Mouse (Mus musculus): ENCODE measurements around the gene Pdlim7. TPM values are rescaled to one million over a fixed set of nuclear protein-coding genes. Genes with fewer than 3 reads are reported as not detected.

Pdlim7 gene
- polyA plus RNA-seq, 1 experiment from 2014 or later: 124 TPM

GRCm38 (mm10) chr13:55449679-55450441 is 63.6 kb downstream of the Pdlim7 start:
- H3K27ac ChIP-seq (replicated peaks; ENCODE audit: low read depth, low read length): no peak overlapping the region
- H3K4me3 ChIP-seq (ENCODE audit: low read depth, low read length): no peak overlapping the region
- no peak overlapping the region for H3K9ac ChIP-seq (replicated peaks; ENCODE audit: low read length)
- 88% methylated on average over 16 of the region's 17 CpGs for WGBS
- peaks cover 14% of the 10 kb centered on the region for H3K36me3 ChIP-seq (replicated peaks; ENCODE audit: control insufficient read depth, insufficient read depth, low read depth, low read length)
- H3K27me3 ChIP-seq (ENCODE audit: control insufficient read depth, insufficient read depth, low read length): no peaks in the 10 kb centered on the region
- DNase-seq (ENCODE audit: low spot score) (no peak), ATAC-seq (replicated peaks; ENCODE audit: insufficient number of reproducible peaks, low FRiP score, low TSS enrichment, low read depth) (no peak)
- H3K4me1 ChIP-seq (ENCODE audit: control insufficient read depth, insufficient read depth, low read length): peaks cover 10% of the 10 kb centered on the region
- H3K9me3 ChIP-seq (replicated peaks; ENCODE audit: control insufficient read depth, low read length): no peaks in the 10 kb centered on the region
- no peak overlapping the region for H3K4me2 ChIP-seq (ENCODE audit: low read depth, low read length)

- H3K9ac ChIP-seq (replicated peaks; ENCODE audit: low read length): no peak overlapping the region
These were observed 64.3 kb downstream of the Pdlim7 start for GRCm38 (mm10) chr13:55449205-55449604.

GRCm38 (mm10) chr13:55448131-55448530 is 65.3 kb downstream of the Pdlim7 start:
- Histone ChIP-seq H3K4me1 (ENCODE audit: control insufficient read depth, insufficient read depth, low read length) (peaks cover 10% of the 10 kb centered on the region), H3K4me2 (ENCODE audit: low read depth, low read length) (no peak overlapping the region), H3K36me3 (replicated peaks; ENCODE audit: control insufficient read depth, insufficient read depth, low read depth, low read length) (peaks cover 9% of the 10 kb centered on the region), H3K9me3 (replicated peaks; ENCODE audit: control insufficient read depth, low read length) (no peaks in the 10 kb centered on the region), H3K27ac (replicated peaks; ENCODE audit: low read depth, low read length) (no peak overlapping the region), H3K4me3 (ENCODE audit: low read depth, low read length) (no peak overlapping the region), H3K9ac (replicated peaks; ENCODE audit: low read length) (no peak overlapping the region), H3K27me3 (ENCODE audit: control insufficient read depth, insufficient read depth, low read length) (no peaks in the 10 kb centered on the region)
- DNase-seq (ENCODE audit: low spot score) (no peak), ATAC-seq (replicated peaks; ENCODE audit: insufficient number of reproducible peaks, low FRiP score, low TSS enrichment, low read depth) (no peak)
- 90% methylated on average over 5 of the region's 5 CpGs for WGBS

More at GRCm38 (mm10) chr13:55449205-55449604, 64.3 kb downstream of the Pdlim7 start:
- no peak for ATAC-seq (replicated peaks; ENCODE audit: insufficient number of reproducible peaks, low FRiP score, low TSS enrichment, low read depth)
- 96% methylated on average over 9 of the region's 9 CpGs for WGBS
- no peak overlapping the region for H3K4me2 ChIP-seq (ENCODE audit: low read depth, low read length)
- H3K4me1 ChIP-seq (ENCODE audit: control insufficient read depth, insufficient read depth, low read length): peaks cover 10% of the 10 kb centered on the region
- no peaks in the 10 kb centered on the region for H3K27me3 ChIP-seq (ENCODE audit: control insufficient read depth, insufficient read depth, low read length)
- H3K36me3 ChIP-seq (replicated peaks; ENCODE audit: control insufficient read depth, insufficient read depth, low read depth, low read length): peaks cover 13% of the 10 kb centered on the region
- H3K9me3 ChIP-seq (replicated peaks; ENCODE audit: control insufficient read depth, low read length): no peaks in the 10 kb centered on the region
- no peak overlapping the region for H3K4me3 ChIP-seq (ENCODE audit: low read depth, low read length)
- no peak overlapping the region for H3K27ac ChIP-seq (replicated peaks; ENCODE audit: low read depth, low read length)
- DNase-seq (ENCODE audit: low spot score): no peak

GRCm38 (mm10) chr13:55447543-55447943 is 65.9 kb downstream of the Pdlim7 start:
- Histone ChIP-seq H3K9me3 (replicated peaks; ENCODE audit: control insufficient read depth, low read length) (no peaks in the 10 kb centered on the region), H3K9ac (replicated peaks; ENCODE audit: low read length) (0 out of 2 replicates have a peak overlapping the region, but pooled peaks have one; percentile 28), H3K4me2 (ENCODE audit: low read depth, low read length) (peak overlapping the region; percentile 7; the same call in 1 of the 2 replicates), H3K4me3 (ENCODE audit: low read depth, low read length) (no peak overlapping the region), H3K27me3 (ENCODE audit: control insufficient read depth, insufficient read depth, low read length) (no peaks in the 10 kb centered on the region), H3K4me1 (ENCODE audit: control insufficient read depth, insufficient read depth, low read length) (peaks cover 10% of the 10 kb centered on the region), H3K27ac (replicated peaks; ENCODE audit: low read depth, low read length) (no peak overlapping the region), H3K36me3 (replicated peaks; ENCODE audit: control insufficient read depth, insufficient read depth, low read depth, low read length) (peaks cover 9% of the 10 kb centered on the region)
- no peak for DNase-seq (ENCODE audit: low spot score)
- 57% methylated on average over 3 of the region's 3 CpGs for WGBS
- ATAC-seq (replicated peaks; ENCODE audit: insufficient number of reproducible peaks, low FRiP score, low TSS enrichment, low read depth): no peak

- H3K9ac ChIP-seq (replicated peaks; ENCODE audit: low read length): peak overlapping the region; percentile 96
These were observed 66.9 kb downstream of the Pdlim7 start for GRCm38 (mm10) chr13:55446483-55447105.

More at GRCm38 (mm10) chr13:55446483-55447105, 66.9 kb downstream of the Pdlim7 start:
- Histone ChIP-seq H3K36me3 (replicated peaks; ENCODE audit: control insufficient read depth, insufficient read depth, low read depth, low read length) (peaks cover 5% of the 10 kb centered on the region), H3K4me1 (ENCODE audit: control insufficient read depth, insufficient read depth, low read length) (peaks cover 10% of the 10 kb centered on the region), H3K27ac (replicated peaks; ENCODE audit: low read depth, low read length) (no peak overlapping the region), H3K4me2 (ENCODE audit: low read depth, low read length) (peak overlapping the region; percentile 79), H3K27me3 (ENCODE audit: control insufficient read depth, insufficient read depth, low read length) (no peaks in the 10 kb centered on the region), H3K4me3 (ENCODE audit: low read depth, low read length) (peak overlapping the region; percentile 87), H3K9me3 (replicated peaks; ENCODE audit: control insufficient read depth, low read length) (no peaks in the 10 kb centered on the region)
- ATAC-seq (replicated peaks; ENCODE audit: insufficient number of reproducible peaks, low FRiP score, low TSS enrichment, low read depth): no peak
- 82% methylated on average over 6 of the region's 6 CpGs for WGBS
- DNase-seq (ENCODE audit: low spot score): no peak

Small RNA genes lying within 50 kb of the gene (microRNA-seq; reads per million reads assigned to microRNA genes)
- gene Mir6943 (ENCODE audit: borderline number of aligned reads) (not detected), gene Mir6944 (ENCODE audit: borderline number of aligned reads) (111 reads per million, percentile 42 among the genes with 10 or more reads in this experiment), gene Mir6945 (ENCODE audit: borderline number of aligned reads) (3.3 reads per million)

Other genes starting within 250 kb of the Pdlim7 start
- 405 and 441 TPM in 2 replicates for gene Prelid1, start 193.2 kb downstream of the Pdlim7 start, polyA plus RNA-seq (2014; fragmentation: Nextera tagmentation; extraction: Ambion mirVana)
- 84.8 and 104 TPM in 2 replicates for gene Rab24, start 191.7 kb downstream of the Pdlim7 start, polyA plus RNA-seq (2014; fragmentation: Nextera tagmentation; extraction: Ambion mirVana)
- gene Mxd3, start 183.9 kb downstream of the Pdlim7 start, polyA plus RNA-seq (2014; fragmentation: Nextera tagmentation; extraction: Ambion mirVana): 24.1 and 27.1 TPM in 2 replicates
- 78.1 and 81.8 TPM in 2 replicates for gene Lman2, start 150.9 kb downstream of the Pdlim7 start, polyA plus RNA-seq (2014; fragmentation: Nextera tagmentation; extraction: Ambion mirVana)
- gene Rgs14, start 143.9 kb downstream of the Pdlim7 start, polyA plus RNA-seq (2014; fragmentation: Nextera tagmentation; extraction: Ambion mirVana): 0.53 and 0.56 TPM in 2 replicates
- gene Slc34a1, start 115.5 kb downstream of the Pdlim7 start, polyA plus RNA-seq (2014; fragmentation: Nextera tagmentation; extraction: Ambion mirVana): 0.14 TPM in 1 of 2 replicates, not detected in the other
- not detected in 2 replicates for gene Pfn3, start 98.4 kb downstream of the Pdlim7 start, polyA plus RNA-seq (2014; fragmentation: Nextera tagmentation; extraction: Ambion mirVana)
- not detected in 2 replicates for gene F12, start 86.9 kb downstream of the Pdlim7 start, polyA plus RNA-seq (2014; fragmentation: Nextera tagmentation; extraction: Ambion mirVana)
- gene Grk6, start 68.6 kb downstream of the Pdlim7 start, polyA plus RNA-seq (2014; fragmentation: Nextera tagmentation; extraction: Ambion mirVana): 50.4 and 59.7 TPM in 2 replicates
- 1.7 TPM in 2 replicates for gene Prr7, start 49.4 kb downstream of the Pdlim7 start, polyA plus RNA-seq (2014; fragmentation: Nextera tagmentation; extraction: Ambion mirVana)
- gene Dbn1, start 25.6 kb downstream of the Pdlim7 start, polyA plus RNA-seq (2014; fragmentation: Nextera tagmentation; extraction: Ambion mirVana): 231 and 252 TPM in 2 replicates
- gene Dok3, start 15.6 kb upstream of the Pdlim7 start, polyA plus RNA-seq (2014; fragmentation: Nextera tagmentation; extraction: Ambion mirVana): 1.0 and 1.3 TPM in 2 replicates
- 77.7 and 81.4 TPM in 2 replicates for gene Ddx41, start 23.0 kb upstream of the Pdlim7 start, polyA plus RNA-seq (2014; fragmentation: Nextera tagmentation; extraction: Ambion mirVana)
- 36.7 and 37.0 TPM in 2 replicates for gene Fam193b, start 57.4 kb upstream of the Pdlim7 start, polyA plus RNA-seq (2014; fragmentation: Nextera tagmentation; extraction: Ambion mirVana)
- 55.6 and 57.8 TPM in 2 replicates for gene Tmed9, start 60.1 kb upstream of the Pdlim7 start, polyA plus RNA-seq (2014; fragmentation: Nextera tagmentation; extraction: Ambion mirVana)
- gene B4galt7, start 86.2 kb upstream of the Pdlim7 start, polyA plus RNA-seq (2014; fragmentation: Nextera tagmentation; extraction: Ambion mirVana): 14.2 and 16.3 TPM in 2 replicates
- gene Caml, start 109.3 kb upstream of the Pdlim7 start, polyA plus RNA-seq (2014; fragmentation: Nextera tagmentation; extraction: Ambion mirVana): 62.3 and 66.1 TPM in 2 replicates
- 54.1 and 58.0 TPM in 2 replicates for gene Ddx46, start 121.4 kb upstream of the Pdlim7 start, polyA plus RNA-seq (2014; fragmentation: Nextera tagmentation; extraction: Ambion mirVana)
- gene B230219D22Rik, start 179.4 kb upstream of the Pdlim7 start, polyA plus RNA-seq (2014; fragmentation: Nextera tagmentation; extraction: Ambion mirVana): 78.3 and 82.0 TPM in 2 replicates
- 97.6 and 99.6 TPM in 2 replicates for gene Txndc15, start 201.0 kb upstream of the Pdlim7 start, polyA plus RNA-seq (2014; fragmentation: Nextera tagmentation; extraction: Ambion mirVana)
- gene Pcbd2, start 213.7 kb upstream of the Pdlim7 start, polyA plus RNA-seq (2014; fragmentation: Nextera tagmentation; extraction: Ambion mirVana): 40.8 and 44.7 TPM in 2 replicates

Data from embryonic facial prominence, embryonic 11.5 days (tissue).